Mouse (Mus musculus) embryonic facial prominence, embryonic 11.5 days (tissue): ENCODE measurements around the gene Plcz1. TPM values are rescaled to one million over a fixed set of nuclear protein-coding genes. Genes with fewer than 3 reads are reported as not detected.

Source experiments
- ATAC-seq: fragments of 200-750 bp; cut with Nextera tagmentation; replicated peaks from 2 replicates; pipeline ENCODE4 v1.8.0; 2017; ENCODE audit warnings: low read depth; ENCODE audit not compliant: insufficient number of reproducible peaks, low FRiP score, low TSS enrichment
- DNase-seq: peaks from one replicate; pipeline ENCODE4 v3.0.0-alpha.2; 2015; ENCODE audit warnings: low spot score
- H3K27ac ChIP-seq: fragments of 300-500 bp; sonication (generic); replicated peaks from 2 replicates; pipeline ENCODE4 v1.5.1; 2014; ENCODE audit warnings: mild to moderate bottlenecking, low read depth, low read length, control low read depth
- H3K27me3 ChIP-seq: fragments of 300-500 bp; sonication (generic); 2 replicates; pipeline ENCODE4 v1.6.1; 2014; ENCODE audit warnings: mild to moderate bottlenecking, low read length, moderate library complexity, mixed read lengths; ENCODE audit not compliant: control insufficient read depth, insufficient read depth
- H3K36me3 ChIP-seq: fragments of 300-500 bp; sonication (generic); replicated peaks from 2 replicates; pipeline ENCODE4 v1.6.1; 2014; ENCODE audit warnings: low read depth, mild to moderate bottlenecking, low read length, moderate library complexity, mixed read lengths; ENCODE audit not compliant: control insufficient read depth, insufficient read depth
- H3K4me1 ChIP-seq: fragments of 300-500 bp; sonication (generic); 2 replicates; pipeline ENCODE4 v1.6.1; 2014; ENCODE audit warnings: low read length, mixed read lengths; ENCODE audit not compliant: control insufficient read depth, insufficient read depth
- H3K4me2 ChIP-seq: fragments of 300-500 bp; sonication (generic); 2 replicates; pipeline ENCODE4 v1.6.1; 2014; ENCODE audit warnings: low read depth, mild to moderate bottlenecking, control low read depth, low read length, moderate library complexity
- H3K4me3 ChIP-seq: fragments of 300-500 bp; sonication (generic); 2 replicates; pipeline ENCODE4 v1.5.1; 2014; ENCODE audit warnings: low read depth, low read length, control low read depth
- H3K9ac ChIP-seq: fragments of 300-500 bp; sonication (generic); replicated peaks from 2 replicates; pipeline ENCODE4 v1.6.1; 2014; ENCODE audit warnings: mild to moderate bottlenecking, control low read depth, low read length
- H3K9me3 ChIP-seq: fragments of 300-500 bp; sonication (generic); replicated peaks from 2 replicates; pipeline ENCODE4 v1.6.1; 2016; ENCODE audit warnings: mild to moderate bottlenecking, low read length, inconsistent platforms, mixed read lengths; ENCODE audit not compliant: control insufficient read depth
- WGBS: fragments of 180-500 bp; shearing (Covaris S2); extraction: QIAGEN DNeasy Blood & Tissue Kit; methylation state at CpG from one replicate; pipeline ENCODE4 v1.1.7; 2014; 5-methylcytosine and 5-hydroxymethylcytosine counted together
- polyA plus RNA-seq: library from polyadenylated mRNA; unstranded; fragments of >200 nt; fragmentation: Nextera tagmentation; extraction: Ambion mirVana; gene quantifications from 2 replicates; pipeline ENCODE4 v1.2.1, GENCODE M21; 2014

The Plcz1 gene
- polyA plus RNA-seq, 1 experiment from 2014 or later = not detected

DNA sequence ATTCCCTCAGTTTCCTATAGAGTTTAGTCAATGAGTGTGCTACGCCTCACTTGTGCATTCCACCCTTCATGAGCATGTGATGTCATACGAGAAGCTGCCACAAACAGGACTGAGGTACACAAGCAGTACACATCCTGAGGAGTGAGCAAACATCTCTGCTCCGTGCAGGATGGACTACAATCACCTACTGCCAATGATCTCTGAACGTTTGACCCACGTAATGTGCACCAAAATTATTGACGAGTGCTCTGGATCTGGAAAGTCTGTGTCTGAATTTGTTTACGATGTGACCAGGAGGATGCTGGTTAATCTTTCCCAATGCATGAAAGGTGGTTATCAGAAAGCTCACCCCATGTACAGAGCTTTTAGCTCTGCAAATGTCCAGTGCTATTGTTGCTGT is 16.9 kb downstream of the Plcz1 start:
- H3K4me2 ChIP-seq = no peak overlapping the region
- no peaks in the 10 kb centered on the region for H3K4me1 ChIP-seq
- no peak overlapping the region for H3K9ac ChIP-seq
- no peak for ATAC-seq
- WGBS = 83% methylated on average over 7 of the region's 7 CpGs
- no peak overlapping the region for H3K27ac ChIP-seq
- no peak for DNase-seq
- no peaks in the 10 kb centered on the region for H3K36me3 ChIP-seq
- no peaks in the 10 kb centered on the region for H3K27me3 ChIP-seq
- H3K4me3 ChIP-seq = no peak overlapping the region
- no peaks in the 10 kb centered on the region for H3K9me3 ChIP-seq

DNA sequence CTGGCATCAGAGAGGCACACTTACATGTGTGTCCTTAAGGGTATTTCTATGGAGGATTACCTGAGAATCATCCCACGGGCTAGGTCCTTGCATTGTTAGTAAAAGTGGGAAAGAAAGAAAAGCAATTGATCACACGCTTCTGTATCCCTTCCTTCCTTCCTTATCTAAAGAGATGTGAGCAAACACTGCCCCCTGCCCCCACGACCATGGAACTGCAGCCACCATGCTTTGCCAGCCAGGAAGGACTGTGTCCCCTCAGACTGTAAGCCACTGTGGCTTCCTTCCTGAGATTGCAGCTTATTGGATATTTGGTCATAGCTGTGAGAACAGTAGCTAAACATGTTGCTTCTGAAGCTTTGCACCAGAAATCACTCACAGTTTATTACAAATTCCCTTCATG is 36.1 kb downstream of the Plcz1 start:
- H3K9me3 ChIP-seq = no peaks in the 10 kb centered on the region
- DNase-seq = no peak
- H3K4me3 ChIP-seq = no peak overlapping the region
- H3K4me1 ChIP-seq = no peaks in the 10 kb centered on the region
- H3K27me3 ChIP-seq = no peaks in the 10 kb centered on the region
- H3K9ac ChIP-seq = no peak overlapping the region
- H3K36me3 ChIP-seq = no peaks in the 10 kb centered on the region
- H3K27ac ChIP-seq = no peak overlapping the region
- WGBS = 69% methylated on average over 3 of the region's 3 CpGs
- no peak overlapping the region for H3K4me2 ChIP-seq
- ATAC-seq = no peak

DNA sequence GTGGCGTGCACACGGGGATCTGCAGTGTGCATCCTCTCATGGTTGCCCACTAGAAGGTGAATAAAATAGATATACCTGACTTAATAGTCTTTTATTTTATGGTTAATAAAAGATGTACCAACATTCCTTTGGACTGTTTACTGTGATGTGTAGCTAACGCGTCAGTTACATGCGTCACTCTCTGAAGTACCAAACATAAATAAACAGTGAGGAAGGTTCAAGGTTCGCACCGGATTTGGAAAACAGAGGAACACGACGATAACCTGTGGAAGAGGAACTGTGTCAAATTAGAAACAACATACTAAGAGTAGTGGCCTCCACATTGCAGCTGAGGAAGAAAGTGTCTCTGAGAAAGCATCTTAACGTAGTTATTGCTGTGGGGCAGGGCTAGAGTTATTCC is 51.7 kb downstream of the Plcz1 start:
- Histone ChIP-seq H3K27ac (no peak overlapping the region), H3K4me1 (no peaks in the 10 kb centered on the region), H3K36me3 (no peaks in the 10 kb centered on the region), H3K9me3 (no peaks in the 10 kb centered on the region), H3K9ac (no peak overlapping the region), H3K27me3 (no peaks in the 10 kb centered on the region), H3K4me2 (no peak overlapping the region), H3K4me3 (no peak overlapping the region)
- DNase-seq (no peak), ATAC-seq (no peak)
- 76% methylated on average over 10 of the region's 10 CpGs for WGBS

DNA sequence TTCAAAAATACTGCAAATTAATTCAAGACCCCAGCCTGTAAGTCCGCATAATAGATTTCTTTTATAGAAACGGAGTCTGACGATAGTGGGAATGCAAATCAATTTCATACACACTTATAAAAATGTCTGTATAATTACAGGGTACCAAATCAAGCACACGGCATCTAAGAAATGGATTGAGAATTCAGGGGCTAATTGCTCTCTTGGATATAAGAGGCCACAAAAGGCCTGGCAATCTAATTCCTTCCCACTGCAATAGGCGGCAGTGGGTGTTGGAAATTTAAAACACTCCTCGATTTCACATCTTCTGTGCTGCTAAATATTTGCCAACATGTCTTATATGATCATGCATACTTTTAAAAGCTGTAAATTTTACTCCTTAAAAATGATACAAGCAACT is 52.2 kb downstream of the Plcz1 start:
- Histone ChIP-seq H3K4me2 (no peak overlapping the region), H3K4me1 (no peaks in the 10 kb centered on the region), H3K4me3 (no peak overlapping the region), H3K9ac (no peak overlapping the region), H3K27me3 (no peaks in the 10 kb centered on the region), H3K36me3 (no peaks in the 10 kb centered on the region), H3K9me3 (no peaks in the 10 kb centered on the region), H3K27ac (no peak overlapping the region)
- DNase-seq = no peak
- 72% methylated on average over 6 of the region's 6 CpGs for whole genome bisulfite sequencing
- no peak for ATAC-seq

DNA sequence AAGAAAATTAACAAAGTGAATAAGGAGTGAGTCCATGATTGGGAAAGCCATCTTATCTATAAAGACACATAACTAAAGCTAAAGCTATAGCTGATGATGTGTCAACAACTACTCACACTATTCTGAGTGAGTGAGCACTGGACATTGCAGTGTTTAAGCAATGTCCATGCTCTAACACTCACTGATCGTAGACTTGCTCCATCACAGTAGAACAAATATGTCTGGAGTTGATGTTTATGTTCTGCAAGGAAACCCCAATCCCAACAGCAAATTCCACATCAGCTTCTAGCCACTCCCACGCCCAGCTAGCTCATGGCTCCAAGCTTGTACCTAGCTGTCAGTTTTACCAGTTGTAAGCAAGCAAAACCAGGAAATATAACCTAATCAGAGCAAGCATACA is 54.7 kb downstream of the Plcz1 start:
- Histone ChIP-seq H3K9ac (no peak overlapping the region), H3K36me3 (no peaks in the 10 kb centered on the region), H3K27me3 (no peaks in the 10 kb centered on the region), H3K4me1 (no peaks in the 10 kb centered on the region), H3K4me2 (no peak overlapping the region), H3K27ac (no peak overlapping the region), H3K9me3 (no peaks in the 10 kb centered on the region), H3K4me3 (no peak overlapping the region)
- WGBS = 83% methylated on average over 2 of the region's 2 CpGs
- ATAC-seq = no peak
- DNase-seq = no peak

DNA sequence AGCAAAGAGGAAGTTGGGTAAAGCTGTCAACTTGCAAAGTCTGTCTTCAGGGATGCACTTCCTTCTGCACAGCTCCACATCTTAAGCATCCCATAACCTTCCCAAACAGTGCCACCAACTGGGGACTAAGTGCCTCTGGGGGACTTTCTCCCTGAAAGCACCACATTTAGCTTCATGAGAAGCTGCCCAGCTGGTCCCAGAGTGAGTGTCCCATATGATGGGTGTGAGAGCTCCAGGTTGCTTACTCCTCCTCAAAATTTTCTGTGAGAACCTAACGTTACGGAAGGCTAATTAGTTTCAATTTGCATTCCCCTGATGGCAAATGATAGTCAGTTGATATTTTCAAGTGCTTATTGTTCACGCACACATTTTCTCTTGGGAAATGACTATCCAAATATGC is 57.2 kb downstream of the Plcz1 start:
- Histone ChIP-seq H3K27ac (no peak overlapping the region), H3K4me1 (no peaks in the 10 kb centered on the region), H3K9me3 (no peaks in the 10 kb centered on the region), H3K9ac (no peak overlapping the region), H3K27me3 (no peaks in the 10 kb centered on the region), H3K4me2 (no peak overlapping the region), H3K4me3 (no peak overlapping the region), H3K36me3 (no peaks in the 10 kb centered on the region)
- WGBS = 85% methylated on average over 3 of the region's 3 CpGs
- ATAC-seq (no peak), DNase-seq (no peak)

DNA sequence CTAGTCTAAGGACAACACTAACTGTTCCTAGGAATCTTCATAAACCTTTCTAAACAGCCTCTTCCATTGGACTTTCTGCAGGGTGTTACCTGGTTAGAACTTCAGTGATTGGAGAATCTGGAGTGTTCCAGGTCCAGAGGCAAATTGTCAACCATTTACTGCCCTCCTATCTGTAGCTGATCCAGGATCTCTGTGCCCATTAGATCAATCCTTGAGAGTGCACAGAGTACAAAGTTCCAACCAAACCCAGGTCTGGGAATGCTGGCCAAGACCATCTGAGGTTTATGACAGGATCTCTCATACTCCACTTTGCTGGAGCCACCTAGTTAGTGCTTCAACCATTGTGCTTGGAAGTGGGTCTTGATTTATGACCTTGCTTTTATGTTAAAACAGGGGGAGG is 60.2 kb downstream of the Plcz1 start:
- ATAC-seq (no peak), DNase-seq (no peak)

DNA sequence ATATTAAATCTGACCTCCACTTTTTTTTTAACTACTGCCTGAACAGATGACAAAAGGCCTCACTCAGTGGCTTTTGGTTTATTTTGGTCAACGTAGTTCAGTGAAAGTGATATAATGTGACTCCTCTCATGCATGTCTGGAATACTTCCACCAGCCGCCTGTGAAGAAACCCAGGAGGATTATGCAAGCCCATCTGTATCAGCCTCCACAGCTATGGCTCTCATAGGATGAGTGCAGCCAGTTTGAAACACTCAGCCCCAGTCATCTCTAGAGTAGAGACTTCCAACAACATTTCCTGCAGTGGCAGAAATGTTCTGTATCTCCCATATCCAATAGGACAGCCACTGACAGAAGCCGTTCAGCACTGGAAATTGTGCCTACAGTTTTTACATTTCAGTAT is 63.1 kb downstream of the Plcz1 start:
- no peak for DNase-seq

More for the DNA sequence above, 60.2 kb downstream of the Plcz1 start:
- H3K4me1 ChIP-seq = no peaks in the 10 kb centered on the region
- no peak overlapping the region for H3K4me2 ChIP-seq
- H3K27me3 ChIP-seq = no peaks in the 10 kb centered on the region
- no peak overlapping the region for H3K27ac ChIP-seq
- no peak overlapping the region for H3K9ac ChIP-seq
- H3K9me3 ChIP-seq = no peaks in the 10 kb centered on the region
- H3K36me3 ChIP-seq = no peaks in the 10 kb centered on the region
- no peak overlapping the region for H3K4me3 ChIP-seq

DNA sequence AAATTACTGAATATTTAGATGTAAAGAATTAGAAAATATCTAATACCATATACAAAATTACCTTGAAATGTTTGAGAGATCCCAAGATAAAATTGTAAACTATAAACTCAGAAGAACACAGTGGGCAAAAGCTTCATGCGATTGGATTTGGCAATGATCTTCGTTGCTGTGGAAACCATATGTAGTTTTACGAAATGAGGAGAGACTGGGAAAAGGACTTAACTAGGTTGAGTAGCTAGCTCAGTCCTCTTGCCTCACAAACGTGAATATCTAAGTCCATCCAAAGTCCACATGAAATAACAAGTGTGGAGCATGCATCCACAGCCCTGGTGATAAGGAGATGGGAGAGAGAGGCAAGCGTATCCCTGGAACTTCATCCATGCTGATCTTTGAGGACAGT is 66.6 kb downstream of the Plcz1 start:
- Histone ChIP-seq H3K4me2 (no peak overlapping the region), H3K4me1 (no peaks in the 10 kb centered on the region), H3K36me3 (no peaks in the 10 kb centered on the region), H3K4me3 (no peak overlapping the region), H3K9me3 (no peaks in the 10 kb centered on the region), H3K27me3 (no peaks in the 10 kb centered on the region), H3K9ac (no peak overlapping the region), H3K27ac (no peak overlapping the region)
- DNase-seq (no peak), ATAC-seq (no peak)
- WGBS = 88% methylated on average over 5 of the region's 5 CpGs

More for the DNA sequence above, 63.1 kb downstream of the Plcz1 start:
- WGBS = 49% methylated on average over 3 of the region's 3 CpGs
- ATAC-seq = no peak
- no peaks in the 10 kb centered on the region for H3K27me3 ChIP-seq
- H3K9me3 ChIP-seq = no peaks in the 10 kb centered on the region
- H3K36me3 ChIP-seq = no peaks in the 10 kb centered on the region
- H3K27ac ChIP-seq = no peak overlapping the region
- H3K4me2 ChIP-seq = no peak overlapping the region
- no peaks in the 10 kb centered on the region for H3K4me1 ChIP-seq
- no peak overlapping the region for H3K9ac ChIP-seq
- no peak overlapping the region for H3K4me3 ChIP-seq
